Mouse (Mus musculus) lung, postnatal 10 days (tissue): ENCODE results near the gene Tmem121.

Experiments used
- DNase-seq: peaks from one replicate; pipeline ENCODE4 v3.0.0; 2021

Tmem121 gene

DNA sequence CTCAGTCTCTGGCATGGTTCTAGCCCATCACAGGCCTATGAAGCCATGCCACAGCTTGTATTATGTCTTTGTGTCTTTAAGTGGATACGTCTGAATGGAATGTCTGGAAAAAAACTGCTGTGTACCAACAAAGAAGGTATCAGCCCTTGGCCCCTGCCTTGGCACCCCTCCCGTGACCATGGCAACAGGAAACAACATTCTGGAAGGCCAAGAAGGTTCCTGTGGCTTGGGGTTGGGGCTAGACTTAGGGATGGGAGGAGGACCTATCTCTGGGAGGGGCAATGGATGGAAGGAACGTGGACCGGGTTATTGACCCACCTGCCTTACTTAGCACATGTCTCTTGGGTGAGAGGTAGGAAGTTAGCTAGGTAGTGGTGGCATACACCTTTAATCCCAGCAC, 36.4 kb upstream of the Tmem121 start:
- peak; percentile 81 for DNase-seq

DNA sequence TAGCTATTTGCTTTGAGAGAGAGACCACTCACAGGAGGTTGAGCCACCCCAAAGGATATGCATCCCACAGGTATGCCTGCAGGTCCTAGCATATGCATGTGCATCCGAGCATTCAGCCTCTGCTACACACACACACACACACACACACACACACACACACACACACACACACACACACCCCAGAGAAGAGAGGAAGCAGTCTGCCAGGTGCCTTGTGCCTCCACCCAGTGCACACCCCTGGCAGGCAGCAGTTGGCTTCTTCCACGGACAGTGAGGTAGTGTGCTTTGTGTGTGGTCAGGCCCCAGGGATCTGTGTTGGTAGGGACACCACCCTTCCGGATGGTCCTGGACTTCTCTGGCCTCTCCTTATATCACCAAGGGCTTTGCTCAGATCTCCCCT, 35.8 kb upstream of the Tmem121 start:
- DNase-seq = peak; percentile 9

DNA sequence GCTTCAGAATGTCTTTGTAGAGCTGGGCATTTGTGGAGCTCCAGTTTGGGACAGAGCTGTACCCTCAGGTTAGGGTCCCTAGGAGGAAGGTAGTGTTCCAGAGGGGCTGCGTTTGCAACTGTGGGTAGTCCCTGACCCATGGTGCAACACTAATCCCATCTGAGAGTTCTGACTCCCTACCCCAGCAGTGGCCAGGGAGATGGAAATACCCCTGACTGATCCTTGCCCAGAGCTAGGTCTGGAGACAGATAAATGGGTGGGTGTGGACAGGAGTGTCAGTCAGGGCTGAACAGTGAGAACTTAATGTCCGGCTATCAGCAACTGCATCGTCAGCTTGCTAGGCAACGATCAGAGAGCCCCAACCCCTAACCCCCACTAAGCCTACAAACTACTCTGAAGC, 35.1 kb upstream of the Tmem121 start:
- no peak for DNase-seq

DNA sequence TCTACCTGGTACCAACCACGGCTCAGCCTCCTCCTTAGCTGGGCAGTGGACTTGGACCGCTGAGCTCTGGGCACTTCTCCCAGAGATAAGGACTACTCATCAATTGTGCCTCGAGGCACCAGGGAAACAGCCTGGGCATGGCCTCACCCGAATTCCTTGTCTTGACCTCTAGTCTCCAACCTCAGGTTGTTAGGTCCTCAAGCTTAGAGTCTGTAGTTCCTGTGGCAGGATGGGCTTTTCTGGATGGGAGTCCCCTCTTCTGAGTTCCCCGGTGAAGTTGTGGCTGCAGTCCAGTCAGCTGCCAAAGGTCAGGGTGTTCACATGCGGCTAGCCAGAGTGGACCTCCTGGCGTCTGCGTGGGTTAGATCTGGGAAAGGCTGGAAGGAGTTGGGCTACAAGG, 34.7 kb upstream of the Tmem121 start:
- DNase-seq = peak; percentile 25

DNA sequence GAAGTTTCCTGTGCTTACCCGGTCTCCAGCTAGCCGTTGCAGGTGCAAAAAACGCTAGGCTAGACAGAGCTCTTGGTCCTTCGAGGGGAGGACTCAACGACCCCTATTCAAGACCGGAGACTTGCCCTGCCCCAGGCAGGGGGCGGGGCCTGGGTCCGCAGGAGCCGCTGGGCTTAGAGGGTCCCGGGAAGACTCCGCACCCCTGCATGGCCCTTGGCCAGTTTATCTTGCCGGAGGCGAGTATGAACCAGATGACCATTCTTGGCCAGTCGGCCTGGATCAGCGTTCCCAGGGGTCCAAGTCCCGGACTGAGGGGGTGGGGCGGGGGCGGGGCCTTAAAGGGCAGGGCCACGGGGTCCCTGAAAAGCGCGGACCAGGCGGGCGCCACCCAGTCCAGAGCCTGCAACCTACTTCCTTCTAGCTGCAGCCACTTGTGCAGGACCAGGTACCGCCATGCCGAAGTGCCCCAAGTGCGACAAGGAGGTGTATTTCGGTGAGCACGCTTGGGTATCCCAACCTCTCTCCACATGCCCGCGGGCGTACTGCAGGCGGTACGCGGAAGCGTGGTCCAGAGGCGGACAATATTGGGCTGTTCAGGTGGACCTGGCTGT, 34.0 kb upstream of the Tmem121 start:
- DNase-seq = peak; percentile 66

DNA sequence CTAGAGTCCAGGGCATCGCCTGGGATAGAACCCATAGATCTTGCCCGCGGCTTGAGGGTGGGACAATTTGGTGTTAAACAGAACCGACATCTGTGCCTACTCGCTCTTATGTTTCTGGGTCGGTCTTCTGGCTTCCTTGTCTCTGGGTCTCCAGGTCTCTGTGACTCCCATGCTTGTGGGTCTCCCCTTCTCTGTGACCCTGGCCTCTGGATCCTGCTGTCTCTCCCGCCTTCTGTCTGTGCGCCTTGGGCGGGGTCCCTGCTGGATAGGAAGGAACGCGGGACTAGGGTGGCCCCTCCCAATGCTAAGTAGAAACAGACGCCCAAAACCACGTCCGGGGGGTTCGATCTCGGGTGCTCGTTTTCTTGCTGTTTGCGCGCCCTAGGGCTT, 33.5 kb upstream of the Tmem121 start:
- DNase-seq = peak; percentile 72

DNA sequence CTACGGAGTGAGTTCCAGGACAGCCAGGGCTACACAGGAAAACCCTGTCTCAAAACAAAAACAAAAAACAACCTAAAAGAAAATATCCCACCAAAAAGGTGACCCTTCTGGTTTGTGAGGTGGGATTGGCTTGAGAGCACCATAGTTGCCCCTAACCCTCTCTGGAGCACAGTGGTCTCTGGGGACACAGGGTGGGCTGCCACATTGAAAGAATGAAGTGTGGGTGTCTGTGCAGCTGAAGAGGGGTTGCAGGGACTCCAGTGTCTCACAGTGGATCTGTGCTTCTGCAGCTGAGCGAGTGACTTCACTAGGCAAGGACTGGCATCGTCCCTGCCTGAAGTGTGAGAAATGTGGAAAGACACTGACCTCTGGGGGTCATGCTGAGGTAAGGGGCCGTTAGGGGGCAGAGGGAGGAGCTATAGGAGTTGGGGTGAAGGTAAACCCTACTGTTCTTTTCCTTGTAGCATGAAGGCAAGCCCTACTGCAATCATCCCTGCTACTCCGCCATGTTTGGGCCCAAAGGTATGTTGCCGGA, 32.7 kb upstream of the Tmem121 start:
- DNase-seq = no peak

DNA sequence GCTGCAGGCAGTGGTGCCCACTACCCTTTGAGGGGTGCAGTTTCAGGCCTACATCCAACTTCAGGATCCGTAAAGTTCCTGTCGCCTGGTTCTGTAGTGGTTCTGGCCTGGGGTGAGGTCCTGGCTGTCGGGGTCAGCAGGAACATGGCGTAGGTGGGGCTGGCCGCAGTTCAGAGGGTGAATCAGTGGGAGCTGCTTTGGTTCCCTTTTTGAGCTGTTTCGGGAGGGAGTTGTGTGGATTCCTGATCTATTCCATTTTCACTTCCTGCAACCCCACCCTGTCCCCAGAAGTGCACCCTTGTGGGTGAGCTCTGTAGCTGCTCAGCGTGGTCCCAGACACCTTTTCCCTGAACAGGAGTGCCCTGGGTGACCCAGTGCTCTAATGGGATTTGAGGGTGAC, 31.8 kb upstream of the Tmem121 start:
- DNase-seq = no peak

DNA sequence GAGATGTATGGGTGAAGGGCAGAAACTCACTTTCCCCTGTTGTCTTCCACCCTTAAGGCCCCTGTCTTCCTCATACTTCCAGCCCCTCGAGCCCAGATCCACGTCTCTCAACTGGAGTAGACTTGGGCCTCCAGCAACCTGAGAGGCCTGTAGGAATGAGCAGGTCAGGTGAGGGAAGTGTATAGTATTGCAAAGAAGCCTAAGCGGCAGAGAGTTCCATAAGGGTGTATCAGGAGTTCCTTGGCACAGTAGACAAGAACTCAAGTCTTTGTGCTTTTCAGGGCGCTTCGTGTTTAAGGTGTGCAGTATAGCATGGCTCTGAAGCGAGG, 31.0 kb upstream of the Tmem121 start:
- DNase-seq = no peak

DNA sequence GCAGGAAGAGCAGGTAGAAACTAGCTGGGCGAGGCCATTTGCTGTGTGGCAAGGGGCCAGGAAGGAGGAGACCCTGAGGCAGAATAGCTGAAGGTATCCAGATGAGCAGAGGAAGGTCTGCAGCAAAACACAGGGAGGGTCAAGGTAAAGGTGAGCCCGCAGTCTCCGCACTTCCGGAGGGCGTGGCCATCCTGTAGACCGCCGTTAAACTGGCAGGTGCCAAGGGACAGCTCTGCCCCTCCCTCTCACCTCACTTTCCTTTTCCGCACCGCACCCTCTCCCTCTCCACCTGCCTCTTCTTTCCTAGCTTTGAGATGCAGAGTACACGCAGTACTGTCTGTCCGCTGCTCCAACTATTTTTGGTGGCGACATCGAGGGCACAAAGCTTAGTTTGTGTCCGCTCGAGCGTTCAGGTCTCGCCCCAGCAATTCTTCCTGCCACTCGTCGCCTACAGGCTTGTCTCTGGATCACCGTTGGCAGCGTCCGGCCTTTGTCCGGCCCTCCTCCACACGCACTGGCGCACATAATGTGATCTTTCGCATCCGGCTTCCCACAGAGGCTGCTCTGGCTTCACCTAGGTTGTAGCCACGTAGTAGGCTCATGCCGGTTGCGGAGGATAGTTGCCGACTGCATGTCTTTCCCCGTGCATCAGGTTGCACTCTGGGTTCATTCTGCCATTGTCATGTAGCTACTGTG, 30.5 kb upstream of the Tmem121 start:
- peak; percentile 80 for DNase-seq

DNA sequence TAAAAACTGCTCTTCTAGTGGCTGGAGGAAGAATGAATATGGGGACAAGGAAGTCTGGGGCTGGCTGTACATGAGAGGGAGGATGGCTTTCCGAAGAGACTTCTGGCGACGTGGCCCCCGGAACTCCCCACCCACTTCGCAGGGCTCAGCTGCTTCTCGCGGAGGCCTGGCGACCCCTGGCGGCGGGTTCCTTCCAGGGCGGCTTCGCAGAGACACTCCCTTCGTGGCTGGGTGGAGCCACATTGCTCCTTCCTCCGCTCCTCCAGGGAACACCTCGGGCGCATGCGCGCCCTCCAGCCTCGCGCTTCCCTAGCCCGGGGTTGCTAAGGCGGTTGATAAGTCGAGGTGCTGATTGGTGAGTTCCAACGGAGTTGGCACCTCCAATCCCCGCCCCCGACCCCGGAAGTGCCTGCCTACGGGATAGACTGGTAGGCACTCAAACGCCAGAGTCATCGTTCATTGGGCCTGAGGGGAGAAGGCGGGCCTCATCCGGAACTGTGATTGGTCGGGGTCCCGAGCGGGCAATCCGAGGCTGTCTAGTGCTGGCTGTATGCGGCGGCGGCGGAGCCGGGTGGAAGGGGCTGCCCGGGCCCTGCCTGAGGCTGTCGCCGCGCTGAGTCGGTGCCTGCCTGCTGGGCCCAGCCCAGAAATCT, 29.7 kb upstream of the Tmem121 start, which contains the start of gene Tedc1:
Tedc1 (plus strand) TSS at position 535 of the 653 bp plus-strand sequence.
- DNase-seq = peak; percentile 100

DNA sequence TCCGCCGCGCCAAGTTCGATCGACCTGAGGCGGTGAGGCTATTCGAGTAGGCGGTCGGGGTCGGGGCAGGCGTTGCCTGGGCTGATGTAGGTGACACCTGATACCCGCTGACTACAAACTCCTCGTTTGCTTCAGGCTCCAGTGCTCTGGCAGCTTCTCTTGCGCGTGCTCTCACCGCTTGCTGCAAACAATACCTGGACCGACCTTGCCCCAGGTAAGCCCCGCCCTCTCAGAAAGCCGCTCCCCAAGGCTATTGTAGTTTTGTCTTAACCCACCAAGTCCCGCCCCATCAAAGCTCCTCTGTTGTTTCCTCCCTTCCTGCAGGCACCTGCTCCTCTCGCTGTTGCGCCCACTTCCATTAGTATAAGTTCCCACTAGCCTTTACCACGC, 29.2 kb upstream of the Tmem121 start:
- DNase-seq = no peak

DNA sequence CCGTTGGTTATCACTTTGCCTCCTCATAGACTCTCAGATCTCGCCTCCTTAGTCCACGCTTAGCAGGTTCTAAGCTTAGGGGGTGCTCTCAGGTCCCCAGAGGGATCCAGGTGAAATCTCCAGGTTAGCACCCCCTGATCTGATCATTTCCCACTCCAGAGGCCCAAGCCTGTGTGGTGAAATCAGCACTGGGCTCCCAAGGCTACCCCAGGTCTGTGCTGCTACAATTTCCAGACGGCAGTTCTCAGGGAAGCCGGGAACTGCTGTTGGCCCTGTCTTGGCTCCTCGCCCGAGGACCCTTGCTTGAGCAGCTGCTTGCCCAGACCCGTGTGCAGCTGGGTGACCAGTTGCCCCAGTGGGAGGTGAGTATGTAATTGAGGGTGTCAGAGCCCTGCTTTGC, 28.7 kb upstream of the Tmem121 start:
- DNase-seq = no peak

DNA sequence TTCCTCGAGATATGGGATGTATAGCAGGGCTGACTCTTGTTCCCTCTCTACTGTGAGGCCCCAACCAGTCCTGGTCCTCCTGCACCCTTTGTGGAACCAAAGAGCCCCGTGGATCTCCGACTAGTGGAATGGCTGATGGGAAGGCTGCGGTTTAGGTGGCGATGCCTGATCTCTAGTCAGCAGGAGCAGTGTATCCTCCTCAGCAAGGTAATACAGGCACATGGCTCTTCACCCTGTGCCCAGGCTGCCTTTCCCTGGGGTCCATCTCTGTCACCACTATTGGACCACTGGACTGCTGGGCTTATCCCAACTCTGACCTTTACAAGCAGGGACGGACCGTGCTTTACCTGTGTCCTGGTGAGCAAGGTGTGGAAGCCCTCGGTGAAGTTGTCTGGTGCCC, 28.2 kb upstream of the Tmem121 start:
- no peak for DNase-seq

DNA sequence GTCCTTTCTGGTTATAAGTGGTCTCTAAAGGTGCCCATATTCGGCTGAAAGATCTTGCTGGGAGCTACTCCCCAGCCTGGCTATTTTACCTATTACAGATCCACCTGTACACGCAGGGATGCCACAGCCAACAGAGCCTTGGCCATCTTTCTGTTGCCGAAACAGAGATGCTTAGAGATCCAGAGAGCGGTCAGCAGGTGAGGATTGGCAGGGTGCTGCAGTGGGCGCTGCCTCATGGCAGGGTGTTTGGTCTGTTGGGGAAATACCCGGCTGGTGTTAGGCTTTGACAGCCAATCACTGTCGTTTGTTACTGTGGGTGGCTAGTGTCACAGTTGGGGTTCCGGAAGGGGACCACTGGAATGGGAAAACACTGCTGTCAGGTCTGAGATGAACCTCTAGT, 27.8 kb upstream of the Tmem121 start:
- no peak for DNase-seq

DNA sequence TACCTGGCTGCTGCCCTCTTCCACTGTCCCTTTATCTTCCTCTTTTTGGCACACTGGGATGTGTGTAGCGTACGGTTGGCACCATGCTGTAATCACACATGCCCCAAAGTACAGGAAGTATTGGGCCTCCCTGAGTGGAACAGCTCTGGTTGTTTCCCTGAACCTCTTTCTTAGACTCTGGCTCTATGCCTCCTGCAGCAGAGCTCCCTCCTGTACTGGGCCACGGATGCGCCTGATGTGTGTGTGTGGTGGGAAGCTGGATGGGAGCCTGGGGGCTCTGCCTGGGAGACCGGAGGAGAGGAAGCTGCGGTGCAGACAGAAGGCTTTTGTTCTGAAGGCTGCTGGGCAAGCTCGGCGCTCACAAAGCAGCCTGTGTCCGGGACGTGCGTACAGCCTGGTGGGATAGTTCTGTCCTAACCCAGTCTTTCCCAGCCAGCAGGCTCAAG, 22.1 kb upstream of the Tmem121 start:
- no peak for DNase-seq

DNA sequence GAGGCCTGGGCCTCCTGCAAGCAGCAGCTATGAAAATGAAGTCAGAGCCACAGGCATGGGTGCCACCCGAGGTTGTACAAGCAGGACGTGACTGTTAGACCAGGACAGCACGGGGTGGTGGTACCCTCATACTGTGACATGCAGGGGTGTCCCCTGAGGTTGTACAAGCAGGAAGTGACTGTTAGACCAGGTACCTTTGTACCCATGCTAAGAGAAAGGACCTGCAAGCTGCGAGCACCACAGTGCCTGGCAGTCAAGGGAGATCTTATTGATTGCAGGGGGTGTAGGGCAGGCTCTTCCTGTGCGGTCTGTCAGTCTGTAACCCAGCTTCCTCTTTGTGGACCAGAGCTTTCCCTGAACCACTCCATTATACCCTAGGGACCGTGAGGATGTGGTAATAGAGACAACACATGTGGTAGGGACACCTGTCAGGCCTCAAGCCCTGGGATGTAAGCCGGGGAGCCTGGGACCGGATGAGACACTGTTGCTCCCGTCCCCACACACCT, 17.6 kb upstream of the Tmem121 start:
- DNase-seq = no peak

DNA sequence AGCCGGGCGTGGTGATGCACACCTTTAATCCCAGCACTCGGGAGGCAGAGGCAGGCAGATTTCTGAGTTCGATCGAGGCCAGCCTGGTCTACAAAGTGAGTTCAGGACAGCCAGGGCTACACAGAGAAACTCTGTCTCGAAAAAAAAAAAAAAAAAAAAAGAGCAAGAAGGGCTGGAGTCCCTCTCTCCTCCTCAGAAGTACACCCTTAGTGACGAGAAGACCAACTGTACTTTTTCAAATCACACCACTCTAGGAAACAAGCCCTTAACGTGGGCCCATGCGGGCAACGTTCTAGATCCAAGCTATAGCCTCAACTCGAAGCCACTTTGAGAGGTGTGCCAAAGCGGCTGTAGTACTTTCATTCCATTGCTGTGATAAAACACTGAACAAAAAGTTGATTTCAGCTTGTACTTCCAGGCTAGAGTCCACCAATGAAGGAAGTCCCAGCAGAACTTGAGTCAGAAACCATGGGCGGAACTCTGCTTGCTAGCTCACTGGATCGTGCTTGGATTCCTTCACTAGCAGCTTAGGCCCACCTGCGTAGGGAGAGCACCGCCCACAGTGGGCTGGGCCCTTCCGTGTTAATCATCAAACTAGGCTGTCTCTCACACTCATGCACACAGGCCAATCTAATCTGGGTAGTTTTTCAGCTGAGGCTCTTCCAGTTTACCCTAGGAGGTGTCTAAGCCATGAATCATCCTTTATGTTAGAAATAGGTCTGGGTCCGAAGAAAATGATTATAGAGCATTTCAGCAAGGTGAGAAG, 8.6 kb upstream of the Tmem121 start:
- DNase-seq = no peak

DNA sequence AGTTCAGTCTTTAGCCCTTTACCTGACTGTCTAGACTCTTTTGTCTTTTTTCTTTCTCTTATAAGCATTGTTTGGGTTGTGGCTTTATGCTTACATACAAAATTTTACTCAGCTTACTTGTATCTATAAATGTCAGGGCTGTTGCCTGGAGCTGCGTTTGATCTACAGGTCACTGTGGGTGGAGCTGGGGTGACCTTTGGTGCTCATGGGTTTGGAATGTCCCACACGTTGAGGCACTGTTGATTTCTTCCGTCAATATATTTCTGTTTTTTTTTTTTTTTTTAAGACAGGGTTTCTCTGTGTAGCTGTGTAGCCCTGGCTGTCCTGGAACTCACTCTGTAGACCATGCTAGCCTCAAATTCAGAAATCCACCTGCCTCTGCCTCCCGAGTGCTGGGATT, 4.7 kb upstream of the Tmem121 start:
- DNase-seq = no peak

DNA sequence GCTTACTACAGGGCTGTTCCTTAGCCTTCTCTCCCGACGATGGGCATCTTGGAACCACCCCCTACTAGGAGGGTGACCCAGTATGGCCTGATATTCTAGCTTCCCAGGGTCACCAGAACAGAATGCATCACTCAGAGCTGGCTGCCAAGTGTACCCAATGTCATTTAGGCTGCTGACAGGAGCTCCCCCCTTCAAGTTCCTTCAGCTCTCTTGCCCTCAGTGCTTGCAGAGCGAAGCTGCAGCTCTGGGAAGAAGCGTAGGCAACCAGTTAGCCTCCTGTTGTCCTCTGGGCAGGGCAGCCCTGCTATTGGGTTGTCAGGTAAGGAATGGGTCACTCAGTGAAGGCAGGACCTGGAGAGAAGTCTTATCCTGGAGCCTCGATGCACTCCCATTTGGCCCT, 785 bp upstream of the Tmem121 start:
- DNase-seq = no peak

DNA sequence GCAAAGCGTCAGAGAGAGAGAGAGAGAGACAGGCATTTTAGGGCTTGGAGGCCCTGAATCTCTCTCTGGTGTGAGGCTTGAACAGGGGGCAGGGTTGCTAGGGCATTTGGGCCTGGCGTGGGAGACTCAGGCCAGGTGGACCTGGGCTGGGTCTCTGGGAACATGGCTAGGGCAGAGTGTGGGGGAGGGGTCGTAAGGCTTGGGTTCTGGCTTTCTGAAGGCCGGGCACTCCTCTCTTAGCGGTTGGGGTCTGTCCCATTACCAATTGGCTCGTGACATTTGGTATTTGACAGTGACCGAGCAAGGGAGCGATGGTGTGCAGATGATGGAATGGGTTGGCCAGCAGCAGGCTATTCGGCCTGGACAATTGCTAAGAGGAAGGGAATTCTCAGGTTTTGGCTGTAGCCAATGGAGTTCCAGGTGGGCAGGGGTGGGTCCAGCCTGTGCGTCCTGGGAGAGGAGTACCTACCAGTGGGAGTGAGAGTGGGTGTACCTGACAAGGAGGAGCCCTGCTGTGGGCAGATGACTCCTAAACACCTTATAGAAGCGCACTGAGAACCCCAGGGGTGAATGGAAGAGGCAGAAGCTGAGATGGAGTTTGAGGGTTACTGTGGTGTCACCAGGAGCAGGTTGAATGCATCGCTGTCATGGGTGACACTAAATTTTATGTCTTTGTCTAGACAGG, 738 bp downstream of the Tmem121 start:
- DNase-seq = no peak

DNA sequence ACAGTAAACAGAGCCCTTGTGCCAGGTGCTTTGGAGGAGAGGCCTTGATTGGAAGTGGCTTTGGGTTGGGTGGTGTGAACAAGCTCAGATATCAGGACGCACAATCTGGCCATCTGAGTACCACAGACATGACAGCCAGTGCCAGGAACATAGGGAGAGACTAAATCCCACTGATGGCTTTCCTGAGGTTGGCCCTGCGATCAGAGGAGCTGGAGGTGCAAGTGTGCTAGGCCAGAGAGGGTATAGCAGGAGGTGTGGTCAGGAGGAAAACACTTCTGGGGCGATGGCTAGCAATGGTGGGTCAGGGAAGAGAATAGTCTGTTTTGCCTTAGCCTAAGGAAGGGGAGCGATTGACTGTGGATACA, 1.3 kb downstream of the Tmem121 start:
- no peak for DNase-seq
